Mouse (Mus musculus) c-Kit-positive CD71-positive TER-119-positive erythroid progenitor cells, embryonic 14.5 days (primary cell): Measurements from ENCODE around the gene Lgr4.

Experiments used
- DNase-seq: peaks from one replicate; pipeline ENCODE4 v3.0.0-alpha.2; 2013; ENCODE audit warnings: low spot score

Gene Lgr4

GRCm38 (mm10) chr2:109950311-109950710 lies 32.9 kb downstream of the Lgr4 start:
- DNase-seq, result no peak

GRCm38 (mm10) chr2:109951050-109951449 lies 33.6 kb downstream of the Lgr4 start:
- no peak for DNase-seq

- no peak for DNase-seq
Observed at GRCm38 (mm10) chr2:109953048-109953717, 35.7 kb downstream of the Lgr4 start.

GRCm38 (mm10) chr2:109953893-109954292 lies 36.4 kb downstream of the Lgr4 start:
- DNase-seq, result no peak

- DNase-seq, result no peak
Observed at GRCm38 (mm10) chr2:109955060-109955459, 37.6 kb downstream of the Lgr4 start.

- DNase-seq, result no peak
Observed at GRCm38 (mm10) chr2:109955910-109956309, 38.5 kb downstream of the Lgr4 start.

- no peak for DNase-seq
Observed at GRCm38 (mm10) chr2:109956785-109957184, 39.3 kb downstream of the Lgr4 start.

- no peak for DNase-seq
Observed at GRCm38 (mm10) chr2:109958692-109959406, 41.4 kb downstream of the Lgr4 start.

- no peak for DNase-seq
Observed at GRCm38 (mm10) chr2:109959407-109960075, 42.1 kb downstream of the Lgr4 start.

- no peak for DNase-seq
Observed at GRCm38 (mm10) chr2:109960246-109960645, 42.8 kb downstream of the Lgr4 start.

GRCm38 (mm10) chr2:109961174-109961573 lies 43.7 kb downstream of the Lgr4 start:
- DNase-seq, result no peak

- no peak for DNase-seq
Observed at GRCm38 (mm10) chr2:109963591-109964258, 46.3 kb downstream of the Lgr4 start.

- DNase-seq, result no peak
Observed at GRCm38 (mm10) chr2:109965753-109966420, 48.4 kb downstream of the Lgr4 start.

- DNase-seq, result no peak
Observed at GRCm38 (mm10) chr2:109966863-109967262, 49.4 kb downstream of the Lgr4 start.

- DNase-seq, result no peak
Observed at GRCm38 (mm10) chr2:109969381-109969780, 51.9 kb downstream of the Lgr4 start.

- DNase-seq, result no peak
Observed at GRCm38 (mm10) chr2:109969926-109970532, 52.6 kb downstream of the Lgr4 start.

- no peak for DNase-seq
Observed at GRCm38 (mm10) chr2:109970744-109971410, 53.4 kb downstream of the Lgr4 start.

- no peak for DNase-seq
Observed at GRCm38 (mm10) chr2:109972310-109972709, 54.9 kb downstream of the Lgr4 start.

- no peak for DNase-seq
Observed at GRCm38 (mm10) chr2:109972922-109973321, 55.5 kb downstream of the Lgr4 start.

- DNase-seq, result no peak
Observed at GRCm38 (mm10) chr2:109974807-109975206, 57.4 kb downstream of the Lgr4 start.

GRCm38 (mm10) chr2:109976181-109976580 lies 58.7 kb downstream of the Lgr4 start:
- no peak for DNase-seq
